Mouse (Mus musculus) liver, embryonic 12.5 days (tissue): ENCODE measurements around the gene Zfand3. TPM values are rescaled to one million over a fixed set of nuclear protein-coding genes. Genes with fewer than 3 reads are reported as not detected.

Experiments
- ATAC-seq: fragments of 200-750 bp; cut with Nextera tagmentation; 2 replicates; pipeline ENCODE4 v1.8.0; 2017; ENCODE audit warnings: moderate number of reproducible peaks, mild to moderate bottlenecking, moderate library complexity
- H3K27ac ChIP-seq: fragments of 300-500 bp; sonication (generic); 2 replicates; pipeline ENCODE4 v1.5.1; 2016; ENCODE audit warnings: mild to moderate bottlenecking
- H3K27me3 ChIP-seq: fragments of 300-500 bp; sonication (generic); replicated peaks from 2 replicates; pipeline ENCODE4 v1.6.1; 2016; ENCODE audit warnings: mild to moderate bottlenecking, moderate library complexity
- H3K36me3 ChIP-seq: fragments of 300-500 bp; sonication (generic); 2 replicates; pipeline ENCODE4 v1.6.1; 2016; ENCODE audit warnings: mild to moderate bottlenecking, moderate library complexity
- H3K4me1 ChIP-seq: fragments of 300-500 bp; sonication (generic); 2 replicates; pipeline ENCODE4 v1.6.1; 2016
- H3K4me2 ChIP-seq: fragments of 300-500 bp; sonication (generic); 2 replicates; pipeline ENCODE4 v1.6.1; 2016; ENCODE audit warnings: mild to moderate bottlenecking, moderate library complexity
- H3K4me3 ChIP-seq: fragments of 300-500 bp; sonication (generic); 2 replicates; pipeline ENCODE4 v1.5.1; 2016; ENCODE audit warnings: mild to moderate bottlenecking, moderate library complexity
- H3K9ac ChIP-seq: fragments of 300-500 bp; sonication (generic); 2 replicates; pipeline ENCODE4 v1.6.1; 2016; ENCODE audit warnings: mild to moderate bottlenecking, moderate library complexity
- H3K9me3 ChIP-seq: fragments of 300-500 bp; sonication (generic); replicated peaks from 2 replicates; pipeline ENCODE4 v1.6.1; 2016; ENCODE audit warnings: mild to moderate bottlenecking, moderate library complexity
- WGBS: fragments of 180-500 bp; shearing (Covaris S2); methylation state at CpG from one replicate; pipeline ENCODE4 v1.1.7; 2016; ENCODE audit not compliant: insufficient replicate concordance; 5-methylcytosine and 5-hydroxymethylcytosine counted together
- polyA plus RNA-seq: library from polyadenylated mRNA; unstranded; fragments of >200 nt; fragmentation: Nextera tagmentation; extraction: Ambion mirVana; gene quantifications from 2 replicates; pipeline ENCODE4 v1.2.1, GENCODE M21; 2016

Zfand3 gene
- polyA plus RNA-seq, 1 experiment from 2014 or later = 18.8 TPM

DNA sequence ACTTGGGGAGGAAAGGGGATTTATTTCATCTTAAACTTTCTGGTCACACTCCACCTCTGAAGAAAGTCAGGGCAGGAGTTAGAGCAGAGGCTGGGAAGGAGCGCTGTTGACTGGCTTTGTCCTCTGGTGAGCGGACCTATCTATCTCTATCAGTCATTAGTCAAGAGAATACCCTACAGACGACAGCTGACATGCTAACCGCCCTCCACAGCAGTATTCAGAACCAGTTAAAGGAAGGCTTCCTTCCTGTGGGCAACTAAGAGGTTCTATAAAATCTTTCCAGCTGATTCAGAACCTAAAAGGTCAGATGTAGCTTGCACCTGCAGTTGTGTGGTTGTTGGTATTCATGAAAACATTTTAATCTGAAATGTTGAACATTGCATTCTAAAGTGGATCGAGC, 154.8 kb downstream of the Zfand3 start:
- Histone ChIP-seq H3K4me3 (no peak overlapping the region), H3K36me3 (no peaks in the 10 kb centered on the region), H3K9ac (no peak overlapping the region), H3K27ac (no peak overlapping the region), H3K4me1 (peaks cover 16% of the 10 kb centered on the region), H3K27me3 (no peaks in the 10 kb centered on the region), H3K4me2 (no peak overlapping the region), H3K9me3 (no peaks in the 10 kb centered on the region)
- WGBS = 37% methylated on average over 5 of the region's 5 CpGs
- no peak for ATAC-seq

DNA sequence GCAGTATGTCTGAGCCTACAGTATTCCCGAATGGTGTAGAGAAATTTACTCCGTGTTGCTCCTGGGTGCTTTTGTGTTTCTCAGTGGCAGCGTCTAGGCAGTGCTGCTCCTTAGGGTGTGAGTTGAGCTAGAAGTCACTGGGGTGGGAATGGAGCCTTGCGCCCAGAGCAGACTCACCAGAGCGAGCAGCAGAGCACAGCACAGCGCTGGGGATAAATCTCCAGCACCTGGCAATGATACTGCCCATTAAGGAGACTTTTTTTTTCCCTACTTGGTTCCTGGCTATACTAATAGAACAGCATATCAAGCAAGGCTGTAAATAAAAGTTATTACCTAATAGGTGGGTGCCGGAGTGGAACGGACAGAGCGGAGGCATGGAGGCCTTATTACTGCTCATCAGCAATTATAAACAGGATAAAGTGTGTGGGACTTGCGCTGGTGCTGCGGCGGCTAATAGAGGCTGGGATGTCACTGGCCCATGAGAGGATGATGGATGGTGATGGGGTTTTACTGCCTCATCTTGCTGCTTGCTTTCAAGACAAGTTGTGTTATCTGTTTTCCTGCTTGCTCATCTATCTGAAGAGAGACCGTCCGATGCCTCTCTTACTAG, 156.4 kb downstream of the Zfand3 start:
- Histone ChIP-seq H3K4me1 (peaks cover 13% of the 10 kb centered on the region), H3K27me3 (no peaks in the 10 kb centered on the region), H3K27ac (no peak overlapping the region), H3K4me2 (no peak overlapping the region), H3K9me3 (no peaks in the 10 kb centered on the region), H3K9ac (no peak overlapping the region), H3K4me3 (no peak overlapping the region), H3K36me3 (no peaks in the 10 kb centered on the region)
- ATAC-seq = no peak
- 79% methylated on average over 14 of the region's 14 CpGs for WGBS

DNA sequence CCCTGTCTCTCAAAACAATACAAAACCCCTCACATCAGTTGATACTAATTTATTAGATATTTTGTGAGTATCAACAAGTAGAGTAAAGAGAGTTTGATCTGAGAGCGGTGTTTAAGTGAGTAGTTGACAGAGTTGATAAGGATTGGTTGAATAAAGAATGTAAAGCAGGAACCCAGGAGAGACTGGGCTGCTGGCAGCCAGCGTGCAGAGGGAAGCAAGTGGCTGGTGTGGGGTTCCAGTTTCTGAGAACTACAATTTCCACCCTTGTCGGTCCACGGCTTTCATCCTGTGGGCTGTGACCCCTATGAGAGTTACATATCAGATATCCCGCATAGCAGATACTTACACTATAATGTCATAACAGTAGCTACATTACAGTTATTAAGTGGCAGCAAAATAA, 158.4 kb downstream of the Zfand3 start:
- Histone ChIP-seq H3K4me2 (no peak overlapping the region), H3K27ac (no peak overlapping the region), H3K4me3 (no peak overlapping the region), H3K4me1 (peaks cover 13% of the 10 kb centered on the region), H3K36me3 (peaks cover 2% of the 10 kb centered on the region; the same call in 1 of the 2 replicates), H3K27me3 (no peaks in the 10 kb centered on the region), H3K9ac (no peak overlapping the region), H3K9me3 (no peaks in the 10 kb centered on the region)
- no peak for ATAC-seq
- 58% methylated on average over 5 of the region's 5 CpGs for WGBS

DNA sequence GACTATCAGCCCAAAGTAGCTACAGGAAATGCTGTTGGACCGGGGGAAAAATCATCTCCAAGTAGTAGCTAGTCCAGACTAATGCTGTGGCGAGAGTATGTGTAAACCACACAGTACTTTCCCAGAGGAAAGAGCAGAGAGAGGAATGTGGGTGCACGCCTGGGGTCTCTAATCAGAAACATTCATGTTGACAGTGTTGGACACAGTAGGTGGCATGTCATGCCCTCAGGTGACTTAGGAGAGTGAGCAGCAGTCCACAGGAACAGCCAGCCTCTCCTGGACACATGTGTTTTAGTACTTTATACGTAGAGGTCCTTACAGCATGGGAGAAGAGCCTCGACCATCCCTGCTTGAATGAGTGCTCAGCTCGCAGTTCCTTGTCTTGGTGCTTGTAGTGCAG, 159.3 kb downstream of the Zfand3 start:
- H3K4me2 ChIP-seq = no peak overlapping the region
- H3K36me3 ChIP-seq = peaks cover 4% of the 10 kb centered on the region; the same call in 1 of the 2 replicates
- ATAC-seq = no peak
- 70% methylated on average over 6 of the region's 6 CpGs for WGBS
- no peak overlapping the region for H3K27ac ChIP-seq
- no peak overlapping the region for H3K4me3 ChIP-seq
- H3K27me3 ChIP-seq = no peaks in the 10 kb centered on the region
- H3K9me3 ChIP-seq = no peaks in the 10 kb centered on the region
- H3K9ac ChIP-seq = no peak overlapping the region
- peaks cover 7% of the 10 kb centered on the region for H3K4me1 ChIP-seq

DNA sequence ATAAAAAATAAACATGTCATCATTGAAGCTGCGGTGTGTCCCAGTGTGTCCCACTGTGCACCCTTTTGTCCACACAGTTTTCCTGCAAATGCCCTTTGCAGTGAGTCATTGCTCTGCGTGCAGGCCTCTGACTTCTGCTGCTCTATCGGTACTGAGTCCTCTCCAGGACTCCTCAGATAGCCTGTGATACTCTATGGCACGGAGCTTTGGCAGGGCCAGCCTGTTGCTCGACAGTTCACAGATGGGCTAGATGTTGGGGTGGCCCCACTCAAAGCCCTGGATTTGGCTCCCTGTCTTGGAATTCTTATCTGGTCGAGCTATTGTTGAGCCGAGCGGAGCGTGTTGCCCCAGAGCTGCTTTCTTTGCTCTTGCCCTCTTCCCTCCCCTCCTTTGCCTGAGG, 160.3 kb downstream of the Zfand3 start:
- no peak overlapping the region for H3K9ac ChIP-seq
- no peak for ATAC-seq
- no peak overlapping the region for H3K4me3 ChIP-seq
- H3K4me1 ChIP-seq = no peaks in the 10 kb centered on the region; the same call in 1 of the 2 replicates
- H3K36me3 ChIP-seq = peaks cover 4% of the 10 kb centered on the region; the same call in 1 of the 2 replicates
- H3K9me3 ChIP-seq = no peaks in the 10 kb centered on the region
- H3K27ac ChIP-seq = no peak overlapping the region
- H3K4me2 ChIP-seq = no peak overlapping the region
- WGBS = 78% methylated on average over 9 of the region's 9 CpGs
- H3K27me3 ChIP-seq = no peaks in the 10 kb centered on the region

DNA sequence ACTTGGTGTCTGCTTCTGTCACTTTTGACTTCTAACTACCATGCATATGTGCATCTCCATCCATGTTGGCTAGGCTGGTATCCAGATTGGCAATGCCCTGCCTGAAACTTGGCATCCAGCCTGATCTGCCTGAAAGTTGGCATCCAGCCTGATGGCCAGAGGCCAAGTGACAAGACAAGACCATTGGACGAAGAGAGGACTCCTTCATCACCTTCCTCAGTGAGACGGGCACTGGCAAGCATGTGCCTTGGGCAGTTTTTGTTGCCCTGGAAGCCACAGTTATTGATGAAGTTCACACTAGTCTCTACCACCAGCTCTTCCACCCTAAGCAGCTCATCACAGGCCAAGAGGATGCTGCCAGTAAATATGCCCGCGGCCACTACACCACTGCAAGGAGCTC, 172.9 kb downstream of the Zfand3 start:
- Histone ChIP-seq H3K36me3 (peaks cover 10% of the 10 kb centered on the region), H3K4me1 (peaks cover 13% of the 10 kb centered on the region), H3K9ac (no peak overlapping the region), H3K27me3 (no peaks in the 10 kb centered on the region), H3K27ac (no peak overlapping the region), H3K4me3 (no peak overlapping the region), H3K4me2 (no peak overlapping the region), H3K9me3 (no peaks in the 10 kb centered on the region)
- ATAC-seq = no peak
- 85% methylated on average over 4 of the region's 4 CpGs for WGBS

DNA sequence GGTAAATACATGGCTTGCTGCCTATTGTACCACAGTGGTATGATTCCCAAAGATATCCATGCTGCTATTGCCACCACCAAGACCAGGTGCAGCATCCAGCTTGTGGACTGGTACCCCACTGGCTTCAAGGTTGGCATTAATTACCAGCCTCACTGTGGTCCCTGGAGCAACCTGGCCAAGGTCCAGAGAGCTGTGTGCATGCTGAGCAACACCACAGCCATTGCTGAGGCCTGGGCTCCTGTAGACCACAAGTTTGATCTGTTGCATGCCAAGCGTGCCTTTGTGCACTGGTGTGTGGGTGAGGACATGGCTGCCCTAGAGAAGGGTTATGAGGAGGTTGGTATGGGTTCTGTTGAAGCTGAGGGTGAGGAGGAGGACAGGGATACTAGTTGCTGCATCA, 173.9 kb downstream of the Zfand3 start:
- WGBS = 76% methylated on average over 1 of the region's 1 CpGs
- ATAC-seq = no peak
- Histone ChIP-seq H3K36me3 (peaks cover 10% of the 10 kb centered on the region), H3K4me3 (no peak overlapping the region), H3K4me2 (no peak overlapping the region), H3K27ac (no peak overlapping the region), H3K9ac (no peak overlapping the region), H3K4me1 (peaks cover 14% of the 10 kb centered on the region), H3K27me3 (no peaks in the 10 kb centered on the region), H3K9me3 (no peaks in the 10 kb centered on the region)

DNA sequence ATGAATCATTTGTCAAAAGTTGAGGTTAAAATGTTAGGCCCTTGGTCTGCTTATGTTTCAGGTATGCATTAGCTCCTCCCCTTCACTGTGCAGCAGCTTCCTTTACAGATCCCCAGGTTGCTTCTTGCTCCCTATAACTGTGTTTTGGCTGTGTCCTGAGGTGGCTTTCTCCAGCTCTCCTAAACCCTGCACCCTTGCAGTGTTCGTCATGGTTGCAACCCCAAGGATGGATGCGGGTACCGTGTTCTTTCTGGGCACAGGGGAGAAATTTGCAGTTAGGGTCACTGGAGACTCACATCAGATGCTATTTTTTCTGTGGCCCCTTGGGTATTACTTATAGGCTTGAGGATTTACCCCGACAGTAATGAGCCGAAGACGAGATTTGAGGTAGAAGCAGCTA, 175.7 kb downstream of the Zfand3 start:
- H3K4me1 ChIP-seq = peaks cover 14% of the 10 kb centered on the region
- no peaks in the 10 kb centered on the region for H3K9me3 ChIP-seq
- no peak overlapping the region for H3K4me2 ChIP-seq
- no peak overlapping the region for H3K27ac ChIP-seq
- ATAC-seq = no peak
- H3K27me3 ChIP-seq = no peaks in the 10 kb centered on the region
- 84% methylated on average over 6 of the region's 6 CpGs for WGBS
- no peak overlapping the region for H3K4me3 ChIP-seq
- peaks cover 10% of the 10 kb centered on the region for H3K36me3 ChIP-seq
- H3K9ac ChIP-seq = no peak overlapping the region

DNA sequence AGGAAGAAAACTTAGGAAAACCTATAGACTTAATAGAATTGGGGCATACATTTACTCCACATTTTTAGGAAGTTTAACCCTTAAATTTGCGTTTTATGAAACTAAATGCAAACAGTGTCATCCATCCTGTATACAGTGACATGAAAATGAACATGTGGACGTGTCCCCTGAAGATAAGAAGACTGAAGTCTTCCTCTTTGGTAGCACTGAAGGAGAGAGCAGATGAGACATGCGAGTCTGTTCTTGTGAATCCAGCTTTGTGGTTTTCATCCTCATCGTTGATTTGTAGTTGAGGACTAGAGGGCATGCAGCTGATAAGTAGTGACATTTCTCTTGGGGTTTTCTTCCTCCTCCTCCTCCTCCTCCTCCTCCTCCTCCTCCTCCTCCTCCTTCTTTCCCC, 177.0 kb downstream of the Zfand3 start:
- no peak overlapping the region for H3K4me2 ChIP-seq
- no peaks in the 10 kb centered on the region for H3K27me3 ChIP-seq
- peaks cover 14% of the 10 kb centered on the region for H3K4me1 ChIP-seq
- no peak overlapping the region for H3K4me3 ChIP-seq
- no peak overlapping the region for H3K9ac ChIP-seq
- WGBS = 24% methylated on average over 4 of the region's 4 CpGs
- no peak overlapping the region for H3K27ac ChIP-seq
- ATAC-seq = no peak
- H3K9me3 ChIP-seq = no peaks in the 10 kb centered on the region
- H3K36me3 ChIP-seq = peaks cover 10% of the 10 kb centered on the region

DNA sequence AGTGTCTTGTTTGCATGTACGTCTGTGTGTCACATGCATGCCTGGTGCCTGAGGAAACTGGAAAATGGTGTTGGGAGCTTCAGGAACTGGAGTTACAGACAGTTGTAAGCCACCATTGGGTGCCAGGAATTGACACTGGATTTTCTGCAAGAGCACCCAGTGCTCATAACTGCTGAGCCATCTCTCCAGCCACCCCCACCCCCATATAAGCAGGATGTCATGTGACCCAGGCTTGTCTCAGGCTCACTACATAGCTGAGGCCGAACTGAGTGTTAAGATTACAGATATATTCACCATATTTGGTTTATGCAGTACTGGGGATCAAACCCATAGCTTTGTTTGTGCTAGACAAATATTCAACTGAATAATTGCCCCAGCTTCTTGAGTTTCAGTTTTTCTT, 177.5 kb downstream of the Zfand3 start:
- Histone ChIP-seq H3K9ac (no peak overlapping the region), H3K4me3 (no peak overlapping the region), H3K27me3 (no peaks in the 10 kb centered on the region), H3K36me3 (peaks cover 10% of the 10 kb centered on the region), H3K27ac (no peak overlapping the region), H3K4me1 (peaks cover 14% of the 10 kb centered on the region), H3K9me3 (no peaks in the 10 kb centered on the region), H3K4me2 (no peak overlapping the region)
- ATAC-seq = no peak
- 36% methylated on average over 2 of the region's 2 CpGs for WGBS

DNA sequence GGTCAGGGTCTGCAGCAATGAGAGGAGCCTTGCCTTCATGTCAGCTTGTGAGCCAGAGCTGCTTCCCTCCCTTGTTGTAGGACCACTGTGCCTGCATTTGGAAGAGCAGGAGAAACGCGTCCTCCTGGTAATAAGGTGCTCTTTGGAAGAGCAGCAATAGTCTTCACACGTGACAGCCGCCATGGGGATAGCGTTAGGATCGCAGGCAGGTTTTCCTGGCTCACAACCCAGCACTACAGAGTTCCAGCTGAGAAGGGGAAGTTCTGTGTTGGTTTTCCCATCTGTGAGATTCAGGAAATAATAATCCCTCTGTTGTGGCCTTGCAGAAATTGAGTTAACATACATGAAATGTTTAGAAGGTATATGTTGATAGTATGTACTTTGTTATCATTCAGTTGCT, 179.0 kb downstream of the Zfand3 start:
- no peaks in the 10 kb centered on the region for H3K9me3 ChIP-seq
- H3K4me2 ChIP-seq = no peak overlapping the region
- WGBS = 81% methylated on average over 6 of the region's 6 CpGs
- no peak overlapping the region for H3K9ac ChIP-seq
- H3K4me3 ChIP-seq = no peak overlapping the region
- no peaks in the 10 kb centered on the region for H3K36me3 ChIP-seq
- peaks cover 21% of the 10 kb centered on the region for H3K4me1 ChIP-seq
- ATAC-seq = no peak
- H3K27me3 ChIP-seq = no peaks in the 10 kb centered on the region
- no peak overlapping the region for H3K27ac ChIP-seq

DNA sequence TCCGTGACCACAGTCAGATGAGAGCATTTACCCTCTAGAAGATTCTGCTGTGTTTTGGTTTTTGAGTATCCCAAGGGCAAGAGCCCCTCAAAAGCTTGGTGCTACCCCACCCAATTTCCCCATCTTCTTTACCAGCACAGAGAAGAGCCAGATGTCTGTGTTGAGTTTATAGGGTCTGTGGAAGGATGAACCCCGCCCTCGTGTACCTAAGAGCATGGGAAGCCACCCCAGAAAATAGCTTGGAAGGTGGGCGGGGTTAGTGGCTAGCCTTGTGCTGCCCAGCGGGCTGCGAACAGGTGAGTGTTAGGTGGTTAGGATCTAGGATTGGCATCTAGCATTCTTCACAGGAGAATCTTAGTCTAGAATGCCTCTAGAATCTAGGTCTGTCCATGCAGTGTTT, 182.6 kb downstream of the Zfand3 start:
- peaks cover 13% of the 10 kb centered on the region; the same call in 1 of the 2 replicates for H3K4me1 ChIP-seq

DNA sequence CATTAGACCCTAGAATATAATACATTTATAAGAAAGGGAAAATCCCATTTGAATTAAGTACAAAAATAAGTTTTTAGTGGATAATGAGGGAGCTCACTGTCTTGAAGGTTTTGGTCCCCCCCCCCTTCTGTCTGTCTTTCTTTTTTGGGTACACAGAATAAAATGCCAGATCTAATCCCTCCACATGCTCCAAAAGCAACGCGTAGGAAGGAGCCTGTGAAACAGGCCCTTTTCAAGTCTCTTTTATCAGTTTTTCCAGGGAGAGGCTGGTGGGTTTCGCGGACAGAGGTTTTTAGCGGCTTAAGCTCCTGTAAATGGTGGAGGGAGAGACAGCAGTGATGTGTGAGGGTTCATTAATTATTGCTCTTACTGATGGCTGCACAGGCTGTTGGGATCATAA, 183.0 kb downstream of the Zfand3 start:
- H3K4me1 ChIP-seq = 0 out of 2 replicates have a peak, but pooled peaks cover 8% of the 10 kb centered on the region
- ATAC-seq = no peak
- H3K9me3 ChIP-seq = no peaks in the 10 kb centered on the region
- H3K36me3 ChIP-seq = peaks cover 5% of the 10 kb centered on the region
- H3K4me2 ChIP-seq = no peak overlapping the region
- WGBS = 62% methylated on average over 5 of the region's 5 CpGs
- no peak overlapping the region for H3K4me3 ChIP-seq
- H3K27me3 ChIP-seq = no peaks in the 10 kb centered on the region
- no peak overlapping the region for H3K27ac ChIP-seq
- H3K9ac ChIP-seq = no peak overlapping the region

More for the DNA sequence above, 182.6 kb downstream of the Zfand3 start:
- H3K9me3 ChIP-seq = no peaks in the 10 kb centered on the region
- H3K4me3 ChIP-seq = no peak overlapping the region
- H3K36me3 ChIP-seq = peaks cover under 1% of the 10 kb centered on the region; the same call in 1 of the 2 replicates
- no peak overlapping the region for H3K27ac ChIP-seq
- 86% methylated on average over 6 of the region's 6 CpGs for WGBS
- ATAC-seq = no peak
- no peak overlapping the region for H3K4me2 ChIP-seq
- H3K9ac ChIP-seq = no peak overlapping the region
- H3K27me3 ChIP-seq = no peaks in the 10 kb centered on the region
